Mouse (Mus musculus): ENCODE results near the gene Adamts20.

Adamts20 gene

GRCm38 (mm10) chr15:94334586-94334985 lies 130.6 kb downstream of the Adamts20 start:
- no peak for DNase-seq

- no peak for DNase-seq
These were observed 138.6 kb downstream of the Adamts20 start for GRCm38 (mm10) chr15:94326626-94327025.

GRCm38 (mm10) chr15:94325509-94326181 lies 139.6 kb downstream of the Adamts20 start:
- DNase-seq, result peak; percentile 89

GRCm38 (mm10) chr15:94316171-94316570 lies 149.0 kb downstream of the Adamts20 start:
- DNase-seq, result no peak

GRCm38 (mm10) chr15:94309689-94310088 lies 155.5 kb downstream of the Adamts20 start:
- DNase-seq, result no peak

- no peak for DNase-seq
These were observed 157.3 kb downstream of the Adamts20 start for GRCm38 (mm10) chr15:94307888-94308287.

GRCm38 (mm10) chr15:94303151-94303550 lies 162.1 kb downstream of the Adamts20 start:
- DNase-seq, result no peak

GRCm38 (mm10) chr15:94294084-94294483 lies 171.1 kb downstream of the Adamts20 start:
- DNase-seq, result no peak

GRCm38 (mm10) chr15:94288015-94288414 lies 177.2 kb downstream of the Adamts20 start:
- DNase-seq, result no peak

GRCm38 (mm10) chr15:94287495-94287894 lies 177.7 kb downstream of the Adamts20 start:
- DNase-seq, result no peak

GRCm38 (mm10) chr15:94276418-94276817 lies 188.8 kb downstream of the Adamts20 start:
- DNase-seq, result no peak

GRCm38 (mm10) chr15:94265630-94266029 lies 199.6 kb downstream of the Adamts20 start:
- peak; percentile 90 for DNase-seq

GRCm38 (mm10) chr15:94264497-94264879 lies 200.7 kb downstream of the Adamts20 start:
- DNase-seq, result no peak

- no peak for DNase-seq
These were observed 201.2 kb downstream of the Adamts20 start for GRCm38 (mm10) chr15:94263866-94264496.

- no peak for DNase-seq
These were observed 202.0 kb downstream of the Adamts20 start for GRCm38 (mm10) chr15:94263241-94263640.

GRCm38 (mm10) chr15:94259497-94259896 lies 205.7 kb downstream of the Adamts20 start:
- no peak for DNase-seq

GRCm38 (mm10) chr15:94255538-94255937 lies 209.7 kb downstream of the Adamts20 start:
- DNase-seq, result no peak

- no peak for DNase-seq
These were observed 210.2 kb downstream of the Adamts20 start for GRCm38 (mm10) chr15:94254861-94255516.

GRCm38 (mm10) chr15:94254091-94254860 lies 210.9 kb downstream of the Adamts20 start:
- no peak for DNase-seq

- DNase-seq, result no peak
These were observed 212.1 kb downstream of the Adamts20 start for GRCm38 (mm10) chr15:94252962-94253712.

- no peak for DNase-seq
These were observed 215.5 kb downstream of the Adamts20 start for GRCm38 (mm10) chr15:94249766-94250165.

- DNase-seq, result no peak
These were observed 216.8 kb downstream of the Adamts20 start for GRCm38 (mm10) chr15:94248386-94248785.

Data from kidney, postnatal 14 days (tissue).